Mouse (Mus musculus) gastrocnemius, postnatal 14 days (tissue): ENCODE data around the gene Dcst1. TPM values are rescaled to one million over a fixed set of nuclear protein-coding genes. Genes with fewer than 3 reads are reported as not detected.
A peak's percentile ranks its signal among the peaks of the same experiment; 100 is the strongest.

Experiments used
- DNase-seq: peaks from one replicate; pipeline ENCODE4 v3.0.0; 2021; ENCODE audit warnings: mixed read lengths
- intact Hi-C: fragments of 180-260 bp; cut with DNase I; formaldehyde crosslinking; loops from one replicate; pipeline ENCODE4 v1.15.1; 2025; ENCODE audit warnings: low total_unique reads
- long read RNA-seq, 2 experiments: library from polyadenylated mRNA; stranded (forward); transcript quantifications; one replicate each; pipeline ENCODE4 v2.0.0; 2021
- total RNA-seq, 2 experiments: library from RNA; stranded (reverse); gene quantifications; 2 replicates each; pipeline ENCODE4 v1.2.3; 2021

Dcst1 gene
- total RNA-seq: not detected
- long read RNA-seq, experiment 1: 0 reads
- long read RNA-seq, experiment 2: 0 reads

DNA sequence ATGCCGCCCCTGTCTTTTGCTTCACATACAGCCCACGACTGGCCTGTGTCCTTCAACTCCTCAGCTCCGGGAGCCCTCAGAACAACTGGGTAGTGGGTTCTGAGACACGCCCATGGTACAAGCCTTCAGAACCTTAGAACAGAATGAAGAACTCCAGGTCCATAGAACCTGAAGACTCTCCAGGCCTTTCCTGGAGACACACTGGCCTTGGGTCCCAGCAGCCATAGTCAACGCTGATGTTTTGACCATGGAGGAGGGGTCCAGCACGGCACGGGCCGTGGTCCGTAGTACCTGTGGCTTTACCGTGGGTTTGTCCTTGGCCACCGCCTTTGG lies at the start of gene Dcst1:
Dcst1 (minus strand) TSS at position 101 of the 333 bp plus-strand sequence.
- intact Hi-C loops: no loop called here
- no peak for DNase-seq

DNA sequence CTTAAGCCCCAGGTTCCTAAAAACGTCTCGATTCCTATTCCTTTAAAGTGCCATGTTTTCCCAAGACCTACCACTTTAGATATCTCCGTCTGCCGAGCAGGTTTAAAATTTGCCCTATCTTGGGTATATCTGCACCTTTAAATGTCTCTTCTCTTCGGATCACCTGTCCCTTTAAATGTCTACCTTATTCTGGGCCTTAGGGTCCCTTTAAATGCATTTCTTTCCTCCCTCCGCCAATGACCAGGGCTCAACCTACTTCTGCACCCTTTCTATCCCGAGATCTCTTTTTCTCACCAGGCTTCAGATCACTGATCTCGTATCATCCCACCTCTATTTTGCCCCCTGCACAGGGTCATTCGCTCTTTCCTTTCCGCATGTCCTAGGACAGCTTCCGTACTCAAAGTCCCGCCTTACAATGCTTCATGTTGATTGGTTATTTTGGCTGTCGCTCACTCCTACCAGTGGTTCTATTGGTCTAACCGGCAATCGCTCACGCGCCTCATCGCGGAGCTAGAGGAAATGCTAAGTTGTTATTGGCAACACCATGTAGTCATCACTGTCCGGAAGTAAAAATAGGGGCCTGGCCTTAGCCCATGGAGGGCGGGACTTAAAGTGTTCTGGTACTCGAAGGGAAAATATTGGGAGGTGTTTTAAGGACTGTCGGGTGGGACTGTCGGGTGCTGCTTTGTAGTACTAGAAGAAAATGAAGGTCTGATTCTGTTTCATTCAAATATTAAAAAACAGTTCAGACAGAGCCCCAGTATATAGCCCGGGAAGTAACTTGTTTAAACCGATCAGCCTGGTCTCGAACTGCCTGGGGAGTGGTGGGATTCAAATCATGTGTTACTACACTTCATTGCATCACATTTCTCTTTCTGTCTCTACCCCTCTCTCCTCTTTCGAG lies 46.7 kb upstream of the Dcst1 start, which contains the start of gene Flad1:
Flad1 (minus strand) TSS at position 381 of the 904 bp plus-strand sequence.
- intact Hi-C loops: no loop called here

DNA sequence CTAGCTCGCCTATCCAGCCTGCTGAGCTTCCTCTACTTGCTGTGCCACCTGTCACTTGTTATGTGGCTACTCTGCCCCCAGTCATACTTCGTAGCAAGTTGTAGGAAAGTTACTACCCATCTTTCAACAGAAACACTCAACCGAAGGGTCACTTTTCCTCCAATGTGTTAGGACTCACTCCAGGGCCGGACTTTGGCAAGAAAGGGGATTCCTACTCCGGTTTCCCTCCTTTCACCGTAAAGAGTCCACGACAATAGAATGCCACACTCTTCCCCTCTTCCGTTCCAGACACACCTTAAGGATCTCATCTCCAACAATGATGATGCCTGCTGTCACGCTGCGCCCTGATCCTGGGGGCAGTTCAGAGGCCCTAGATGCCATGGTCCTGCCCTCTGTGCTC lies 45.8 kb upstream of the Dcst1 start:
- DNase-seq: no peak
- intact Hi-C loops: no loop called here

More for the DNA sequence above, 46.7 kb upstream of the Dcst1 start, which contains the start of gene Flad1:
- DNase-seq: peak; percentile 92

DNA sequence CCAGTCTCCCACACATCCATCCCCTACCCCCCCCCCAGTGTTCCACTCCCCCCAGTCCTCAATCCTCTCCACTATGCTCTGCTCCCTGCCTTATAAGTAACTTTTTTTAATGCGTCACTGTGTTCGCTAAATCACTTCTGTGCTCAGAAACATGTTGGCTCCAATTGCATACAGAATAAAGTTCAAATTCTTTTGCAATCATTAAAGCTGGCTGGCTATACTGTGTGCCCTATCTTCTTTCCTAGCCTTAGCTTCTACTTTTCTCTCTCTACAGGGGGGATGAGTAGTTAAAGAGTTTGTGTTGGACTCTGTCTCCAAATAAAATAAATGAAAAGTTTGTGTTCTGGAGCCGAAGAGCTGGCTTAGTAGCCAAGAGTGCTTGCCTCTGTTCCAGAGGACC lies 44.6 kb upstream of the Dcst1 start:
- intact Hi-C loops: no loop called here
- DNase-seq: no peak

DNA sequence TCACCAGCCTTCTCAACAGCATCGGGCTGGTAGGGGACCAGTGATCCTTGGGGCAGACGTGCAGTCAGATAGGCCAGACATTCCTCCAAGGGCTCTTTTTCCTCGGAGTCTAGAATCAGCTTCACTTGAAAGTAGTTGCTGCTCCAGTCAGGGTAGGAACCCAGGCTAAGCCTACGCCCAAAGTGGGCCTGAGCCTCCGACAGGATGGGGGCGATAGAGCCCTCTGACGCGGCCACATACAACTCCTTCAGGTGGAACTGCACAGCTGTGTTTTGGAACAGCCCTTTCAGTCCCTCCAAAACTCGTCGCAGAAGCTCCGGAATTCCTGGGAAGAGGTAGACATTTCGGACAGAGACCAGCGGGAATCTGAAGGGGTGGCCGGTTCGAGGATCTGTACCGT lies 43.4 kb upstream of the Dcst1 start:
- intact Hi-C loops: no loop called here
- no peak for DNase-seq

DNA sequence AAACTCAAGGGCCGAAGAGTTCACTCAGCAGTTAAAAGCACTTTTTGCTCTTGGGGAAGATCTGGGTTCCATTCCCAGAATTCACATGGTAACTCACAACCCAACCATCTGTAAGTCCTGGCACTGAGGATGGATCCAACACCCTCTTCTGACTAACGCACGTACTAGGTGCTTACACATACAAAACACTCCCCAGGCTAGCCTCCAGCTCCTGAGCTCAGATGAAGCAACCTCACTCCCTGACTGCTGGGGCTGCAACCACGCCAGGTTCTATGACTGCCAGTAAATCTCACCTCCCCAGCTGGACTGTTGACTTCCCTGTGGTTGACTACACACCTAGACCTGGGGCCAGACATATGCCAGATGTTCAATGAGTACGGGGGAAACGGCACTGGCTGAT lies 41.8 kb upstream of the Dcst1 start:
- intact Hi-C loops: no loop called here
- no peak for DNase-seq

DNA sequence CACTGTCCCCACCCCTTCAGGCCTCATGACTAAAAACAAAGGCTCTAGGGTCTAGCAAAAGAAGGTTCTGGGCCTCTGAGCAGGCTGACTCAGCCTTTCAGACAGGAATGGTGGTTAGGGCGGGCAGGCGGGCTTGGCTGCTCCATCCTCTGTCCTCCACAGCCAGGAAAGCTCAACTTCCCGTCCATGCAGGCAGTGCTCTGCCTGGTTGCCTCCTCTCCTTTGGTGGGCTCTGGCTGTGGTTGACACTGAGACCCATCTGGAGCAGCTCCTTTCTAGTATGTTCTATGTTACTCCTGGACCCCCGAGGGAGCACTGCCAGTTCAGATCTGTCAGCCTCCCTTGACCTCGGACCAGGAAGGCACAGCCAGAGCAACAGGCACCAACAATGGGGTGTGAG lies 37.6 kb upstream of the Dcst1 start, which contains the start of gene Lenep:
Lenep (minus strand) TSS at position 101 of the 400 bp plus-strand sequence.
- intact Hi-C loops: no loop called here
- DNase-seq: no peak

DNA sequence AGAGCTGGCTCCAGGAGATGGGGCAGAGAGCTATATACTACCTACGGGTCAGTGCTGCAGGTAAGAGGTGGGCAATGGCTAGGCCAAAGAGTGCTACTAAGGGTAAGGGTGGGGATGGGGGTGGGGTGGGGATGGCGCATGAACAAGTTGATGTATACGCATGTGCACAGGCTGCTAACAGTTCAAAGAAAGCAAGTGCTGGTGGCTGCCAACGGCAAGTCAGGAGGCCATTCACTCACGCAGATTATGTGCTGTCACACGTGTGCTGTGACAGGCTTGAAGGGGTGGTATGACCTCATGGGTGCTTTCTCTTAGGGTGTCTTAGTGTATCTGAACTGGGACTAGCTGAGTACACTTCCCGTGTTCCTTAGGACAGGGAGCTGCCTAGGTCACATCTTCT lies 36.3 kb upstream of the Dcst1 start:
- DNase-seq: no peak
- intact Hi-C loops: no loop called here

DNA sequence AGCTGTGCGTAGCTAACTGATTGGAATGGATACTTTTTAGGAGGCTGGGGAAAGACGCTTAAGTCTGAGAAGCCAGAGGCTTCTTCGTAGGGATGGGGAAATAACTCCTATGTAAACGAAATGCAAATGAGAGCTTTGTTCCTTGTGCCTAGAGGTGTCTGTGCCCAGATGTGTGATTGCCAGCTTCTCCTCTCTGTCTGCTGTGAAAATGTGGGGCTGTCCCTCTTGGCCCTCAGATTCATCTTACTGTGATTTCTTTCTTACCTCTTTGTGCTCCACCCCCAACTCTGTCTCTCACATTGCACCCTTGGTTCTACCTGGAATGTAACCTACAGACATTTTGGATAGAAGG lies 31.6 kb upstream of the Dcst1 start:
- no peak for DNase-seq
- intact Hi-C loops: no loop called here

DNA sequence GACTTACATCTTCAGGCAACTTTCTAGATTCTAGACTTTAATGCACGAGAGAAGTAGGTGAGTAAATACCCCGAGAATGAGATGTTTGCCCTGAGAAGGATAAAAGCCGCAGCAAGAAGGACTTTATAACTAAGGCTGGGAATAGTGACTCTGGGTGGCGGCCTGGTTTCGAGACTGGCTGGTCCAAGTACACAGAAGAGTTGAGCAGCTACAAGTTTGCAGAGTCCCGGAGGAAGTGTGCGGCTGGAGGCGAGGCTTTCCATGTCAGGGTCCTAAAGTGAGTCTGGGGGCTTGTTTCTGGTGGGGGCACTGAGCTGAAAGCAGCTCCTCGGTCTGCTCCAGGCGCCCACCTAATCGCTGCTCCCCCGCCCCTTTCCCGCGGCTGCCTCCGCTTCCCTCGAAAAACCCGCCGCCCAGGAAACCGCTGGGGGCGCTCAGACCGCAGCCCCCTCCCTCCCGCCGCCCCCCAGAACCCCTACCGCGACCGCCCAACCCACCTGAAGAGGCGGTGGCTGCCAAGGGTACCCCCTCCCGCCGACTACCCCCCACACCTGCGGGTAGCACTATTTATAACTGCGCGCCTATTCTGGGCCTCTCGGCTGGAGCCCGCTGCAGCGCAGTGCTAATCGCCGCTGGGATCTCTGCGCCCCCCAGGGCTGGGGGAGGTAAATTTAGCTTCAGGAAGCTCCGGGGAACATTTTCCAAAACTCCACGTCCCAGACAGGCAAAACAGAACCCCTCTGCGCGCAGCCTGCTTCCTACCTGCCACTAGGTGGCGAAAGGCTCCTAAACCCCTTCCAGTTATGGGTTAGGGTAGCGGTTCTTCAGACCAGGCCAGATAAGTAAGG lies 31.0 kb upstream of the Dcst1 start:
- peak; percentile 77 for DNase-seq
- intact Hi-C loops: no loop called here

DNA sequence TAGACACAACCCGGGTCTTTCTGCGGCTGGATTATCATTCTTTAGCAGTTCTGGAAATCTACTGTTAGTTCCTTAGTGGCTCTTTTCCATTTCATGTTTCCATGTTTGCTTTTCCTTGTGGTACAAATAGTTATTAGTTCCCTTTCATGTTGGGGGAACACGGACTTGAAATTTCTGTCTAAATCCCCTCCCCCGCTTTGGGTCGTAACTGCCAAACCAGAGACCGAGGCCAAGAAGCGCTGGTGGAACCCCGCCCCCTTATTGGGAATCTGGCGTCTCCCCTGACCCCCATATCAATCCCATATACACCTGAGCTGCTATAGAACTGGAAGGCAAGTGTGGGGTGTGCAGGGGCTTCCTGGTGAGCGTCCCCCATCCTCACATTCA lies 30.4 kb upstream of the Dcst1 start:
- DNase-seq: no peak
- intact Hi-C loops: no loop called here

DNA sequence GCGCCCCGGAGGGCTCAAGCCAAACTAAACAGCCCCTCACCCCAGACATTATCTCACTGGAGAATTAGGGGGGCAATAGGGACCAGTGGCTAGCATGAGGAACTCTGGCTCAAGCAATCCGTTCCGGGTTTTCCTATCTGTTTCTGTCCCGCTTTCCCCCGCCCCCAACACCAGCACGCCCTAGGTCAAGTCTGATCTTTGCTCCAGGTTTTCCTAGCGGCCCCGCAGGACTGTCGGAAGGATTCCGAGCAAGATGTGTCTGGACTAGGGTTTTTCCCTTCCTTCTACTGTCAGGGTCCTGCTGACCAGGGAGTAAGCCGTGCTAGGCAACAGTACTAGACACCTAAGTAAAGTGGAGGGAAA lies 29.8 kb upstream of the Dcst1 start:
- intact Hi-C loops: no loop called here

DNA sequence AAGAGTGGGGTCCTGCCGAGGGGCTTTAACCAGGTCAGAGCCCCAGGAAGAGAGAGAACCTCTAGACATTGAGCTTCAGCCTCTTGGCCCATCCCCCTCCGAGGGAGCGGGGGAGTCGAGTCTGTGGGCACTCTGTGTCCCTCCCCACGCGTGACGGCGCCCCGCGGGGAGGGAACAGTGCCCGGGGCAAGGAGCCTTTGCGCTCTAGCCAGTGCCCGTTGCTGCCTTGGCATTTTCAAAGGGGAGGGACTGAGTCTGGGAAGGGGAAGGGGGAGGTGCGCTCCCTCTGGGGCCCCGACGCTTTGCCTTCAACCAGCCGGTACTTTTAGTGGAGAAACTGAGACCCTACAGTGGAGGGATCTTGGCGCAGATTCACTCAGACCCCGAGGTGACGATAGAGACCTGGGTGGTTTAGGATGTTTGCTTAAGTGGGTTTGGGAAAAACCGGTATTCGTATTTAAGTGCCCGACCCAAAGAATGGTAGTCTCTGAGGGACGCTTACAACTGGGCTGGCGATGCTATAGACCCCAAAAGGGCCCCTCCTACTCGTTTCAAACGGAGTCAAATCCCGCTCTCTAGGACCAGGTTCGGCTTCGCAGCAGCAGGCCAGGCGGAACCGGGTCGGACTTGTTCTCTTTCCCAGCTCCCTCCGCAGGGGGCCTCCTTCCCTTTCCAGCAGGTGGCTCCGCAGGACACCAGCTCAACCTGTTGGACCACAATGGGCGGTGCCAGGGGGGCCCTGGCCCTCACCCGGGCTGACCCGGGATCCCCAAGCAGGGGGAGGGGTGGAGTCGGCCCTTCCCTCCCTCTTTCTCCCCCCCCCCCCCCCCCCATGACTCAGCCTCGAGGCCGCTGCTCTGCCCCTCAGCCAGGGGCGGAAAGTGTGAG lies 29.2 kb upstream of the Dcst1 start, which contains the start of gene Zbtb7b:
Zbtb7b (minus strand) TSS at position 771 of the 888 bp plus-strand sequence.
- DNase-seq: peak; percentile 86
- intact Hi-C loops: no loop called here

More for the DNA sequence above, 29.8 kb upstream of the Dcst1 start:
- DNase-seq: peak; percentile 88

DNA sequence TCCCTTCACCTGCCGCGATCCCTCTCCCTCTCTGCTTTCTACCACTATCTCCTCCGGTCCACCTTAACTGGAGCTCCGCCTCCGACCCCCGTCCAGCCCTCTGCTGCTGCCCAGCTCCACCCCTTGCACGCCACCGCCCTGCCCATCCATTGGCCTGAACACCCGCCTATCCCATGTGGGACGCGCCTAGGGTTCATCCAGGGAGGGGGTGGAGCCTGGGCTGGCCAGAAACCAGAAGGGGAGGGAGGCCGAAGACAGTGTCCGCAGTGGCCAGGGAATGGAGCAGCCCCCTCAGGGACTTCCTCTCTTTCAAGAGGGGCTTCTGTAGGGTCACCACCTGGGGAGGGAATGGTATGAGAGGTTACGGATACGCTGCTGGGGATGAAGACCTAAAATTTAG lies 28.6 kb upstream of the Dcst1 start:
- DNase-seq: peak; percentile 100
- intact Hi-C loops: no loop called here

DNA sequence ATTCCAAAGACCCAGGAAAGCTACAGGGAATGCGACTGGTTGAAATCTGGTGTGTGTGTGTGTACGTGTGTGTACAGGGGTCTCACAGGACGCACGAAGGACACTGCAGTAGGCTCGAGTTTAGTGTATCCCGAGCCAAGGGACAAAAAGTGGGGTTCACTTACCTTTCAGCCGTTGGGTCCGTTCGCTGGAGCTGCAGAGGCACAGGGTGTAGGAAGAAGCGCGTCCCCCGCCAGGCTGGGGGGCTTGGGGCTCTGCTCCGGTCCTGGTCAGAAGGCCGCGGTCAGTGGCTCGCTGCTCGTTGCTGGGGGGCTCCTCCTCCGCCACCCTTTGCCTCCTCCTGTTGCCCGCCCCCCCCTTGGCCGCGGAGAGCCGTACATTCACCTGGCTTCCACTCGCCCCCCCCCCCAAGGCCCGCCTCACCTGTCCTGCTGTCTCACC lies 27.8 kb upstream of the Dcst1 start:
- intact Hi-C loops: no loop called here
- no peak for DNase-seq

DNA sequence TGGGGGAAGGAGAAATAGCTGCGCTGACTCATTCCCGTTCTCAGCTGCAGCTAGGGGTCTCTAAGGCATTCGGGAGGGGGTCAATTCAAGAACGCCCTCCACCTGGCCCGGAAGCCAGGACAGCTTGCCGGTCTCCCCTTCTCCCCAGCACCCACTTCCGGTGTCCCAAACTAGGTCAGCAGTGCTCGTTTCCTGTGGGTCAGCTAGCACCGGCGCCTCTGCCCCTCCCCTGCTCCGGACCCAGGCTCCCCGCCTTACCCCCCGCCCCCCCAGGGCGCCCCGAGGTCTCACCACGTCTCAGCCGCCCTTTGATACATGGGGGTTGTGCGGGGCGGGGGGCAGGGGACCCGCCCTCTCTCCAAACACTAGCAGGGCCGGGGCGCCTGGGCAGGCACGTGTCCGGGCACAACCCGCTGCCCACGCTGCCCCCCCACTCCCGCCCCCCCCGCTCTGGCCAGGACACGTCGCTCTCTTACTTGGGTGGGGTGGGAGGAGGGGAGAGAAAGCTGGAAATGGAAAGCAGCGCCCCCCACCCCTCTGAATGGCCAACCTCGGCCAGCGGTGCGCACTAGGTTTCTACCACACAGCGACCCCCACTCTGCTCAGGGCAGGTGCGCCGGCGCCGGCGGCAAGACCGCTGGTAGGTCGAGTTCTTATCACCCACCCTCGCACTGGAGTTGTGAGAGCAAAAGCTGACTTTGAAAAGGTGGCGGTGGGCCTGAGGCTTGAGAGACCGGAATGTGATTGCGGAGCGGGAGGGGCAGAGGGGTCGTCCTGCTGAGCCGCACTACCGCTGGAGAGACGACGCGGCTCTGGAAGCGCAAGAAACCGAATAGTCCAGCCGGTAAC lies 26.8 kb upstream of the Dcst1 start:
- intact Hi-C loops: no loop called here
- DNase-seq: peak; percentile 78

DNA sequence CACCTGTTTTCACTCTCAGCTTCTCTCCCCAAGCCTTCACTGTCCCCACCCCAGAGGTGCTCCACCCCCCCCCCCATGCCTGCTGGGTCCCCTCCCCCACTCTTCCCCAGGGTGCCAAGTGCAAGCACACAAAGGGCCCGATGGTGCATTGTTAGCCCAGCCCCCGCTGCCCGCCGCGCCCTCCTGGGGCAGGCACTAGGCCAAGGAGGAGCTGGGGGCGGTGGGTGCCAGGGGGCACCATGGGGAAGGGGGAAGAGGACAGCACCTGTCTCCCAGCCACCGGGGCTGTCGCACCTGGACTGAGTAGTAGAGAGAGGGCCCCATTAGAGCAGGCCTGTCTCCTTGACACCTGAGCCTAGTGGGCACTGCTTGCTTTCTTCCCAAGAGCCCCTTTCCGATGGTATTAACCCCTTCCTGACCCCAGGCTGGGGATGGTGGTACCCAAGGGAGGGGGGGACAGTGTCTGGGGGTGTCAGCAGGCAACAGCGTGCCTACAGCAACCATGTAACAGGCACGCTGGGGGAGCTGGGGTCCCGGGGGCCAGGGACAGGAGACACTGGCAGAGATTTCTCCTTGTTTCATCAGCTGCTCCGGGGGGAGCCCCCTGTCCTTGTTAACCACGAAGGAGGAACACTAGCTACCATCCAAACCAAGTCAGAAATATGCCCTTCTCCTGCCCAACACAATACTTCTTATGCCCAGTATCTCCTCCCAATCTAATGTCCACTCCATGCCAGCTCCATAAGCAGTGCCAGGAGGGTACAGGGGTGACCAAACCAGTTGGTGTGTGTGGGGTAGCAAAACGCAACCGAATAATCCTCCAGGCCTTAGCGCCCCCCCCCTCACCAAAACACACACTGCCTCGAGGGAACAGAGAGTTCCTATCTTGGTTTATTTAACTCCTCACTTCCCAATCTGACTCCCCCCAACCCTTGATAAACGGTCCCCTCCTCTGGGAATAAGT lies 25.9 kb upstream of the Dcst1 start:
- DNase-seq: no peak
- intact Hi-C loops: no loop called here
